Mouse (Mus musculus) liver, adult 2 months (tissue): ENCODE measurements at regions not wholly inside any gene's neighbourhood (a gene's known extent, or its start where the extent isn't known, plus 50 kb on each side); places are given as distances from the start of the nearest gene placed in this dataset.

Experiments
- CTCF ChIP-seq: fragments of 200-500 bp; IDR thresholded peaks from 2 replicates; pipeline ENCODE4 v1.5.1; 2011; ENCODE audit warnings: low read depth, low read length, control low read depth
- POLR2A ChIP-seq: fragments of 200-500 bp; IDR thresholded peaks from 2 replicates; pipeline ENCODE4 v1.6.1; 2011; ENCODE audit warnings: low read length, control low read depth; ENCODE audit not compliant: insufficient read depth; ENCODE audit errors: extremely low read depth

- no peak for TF ChIP-seq CTCF
- no peak for TF ChIP-seq POLR2A
Observed at GRCm38 (mm10) chr1:187484821-187485220, 123.8 kb upstream of the Esrrg start.
